Mouse (Mus musculus) midbrain, embryonic 10.5 days (tissue): Measurements from ENCODE around the gene Adgrv1. TPM values are rescaled to one million over a fixed set of nuclear protein-coding genes. Genes with fewer than 3 reads are reported as not detected.

ENCODE experiments used
- DNase-seq: peaks from one replicate; pipeline ENCODE4 v3.0.0-alpha.2; 2017; ENCODE audit warnings: low spot score
- H3K27ac ChIP-seq: fragments of 300-500 bp; sonication (generic); replicated peaks from 2 replicates; pipeline ENCODE4 v1.5.1; 2016; ENCODE audit warnings: mild to moderate bottlenecking
- H3K27me3 ChIP-seq: fragments of 300-500 bp; sonication (generic); 2 replicates; pipeline ENCODE4 v1.6.1; 2016; ENCODE audit warnings: low read depth, mild to moderate bottlenecking; ENCODE audit not compliant: poor library complexity, severe bottlenecking
- H3K36me3 ChIP-seq: fragments of 300-500 bp; sonication (generic); 2 replicates; pipeline ENCODE4 v1.6.1; 2016; ENCODE audit warnings: mild to moderate bottlenecking, moderate library complexity
- H3K4me1 ChIP-seq: fragments of 300-500 bp; sonication (generic); 2 replicates; pipeline ENCODE4 v1.6.1; 2016
- H3K4me3 ChIP-seq: fragments of 300-500 bp; sonication (generic); 2 replicates; pipeline ENCODE4 v1.5.1; 2016; ENCODE audit warnings: mild to moderate bottlenecking, moderate library complexity
- H3K9me3 ChIP-seq: fragments of 300-500 bp; sonication (generic); replicated peaks from 2 replicates; pipeline ENCODE4 v1.6.1; 2016; ENCODE audit warnings: mild to moderate bottlenecking
- WGBS: fragments of 180-500 bp; shearing (Covaris S2); methylation state at CpG from one replicate; pipeline ENCODE4 v1.1.7; 2016; 5-methylcytosine and 5-hydroxymethylcytosine counted together
- polyA plus RNA-seq: library from polyadenylated mRNA; unstranded; fragments of >200 nt; fragmentation: Nextera tagmentation; extraction: Ambion mirVana; gene quantifications from 2 replicates; pipeline ENCODE4 v1.2.1, GENCODE M21; 2016

Gene Adgrv1
- polyA plus RNA-seq, 1 experiment from 2014 or later, result 47.3 TPM

DNA sequence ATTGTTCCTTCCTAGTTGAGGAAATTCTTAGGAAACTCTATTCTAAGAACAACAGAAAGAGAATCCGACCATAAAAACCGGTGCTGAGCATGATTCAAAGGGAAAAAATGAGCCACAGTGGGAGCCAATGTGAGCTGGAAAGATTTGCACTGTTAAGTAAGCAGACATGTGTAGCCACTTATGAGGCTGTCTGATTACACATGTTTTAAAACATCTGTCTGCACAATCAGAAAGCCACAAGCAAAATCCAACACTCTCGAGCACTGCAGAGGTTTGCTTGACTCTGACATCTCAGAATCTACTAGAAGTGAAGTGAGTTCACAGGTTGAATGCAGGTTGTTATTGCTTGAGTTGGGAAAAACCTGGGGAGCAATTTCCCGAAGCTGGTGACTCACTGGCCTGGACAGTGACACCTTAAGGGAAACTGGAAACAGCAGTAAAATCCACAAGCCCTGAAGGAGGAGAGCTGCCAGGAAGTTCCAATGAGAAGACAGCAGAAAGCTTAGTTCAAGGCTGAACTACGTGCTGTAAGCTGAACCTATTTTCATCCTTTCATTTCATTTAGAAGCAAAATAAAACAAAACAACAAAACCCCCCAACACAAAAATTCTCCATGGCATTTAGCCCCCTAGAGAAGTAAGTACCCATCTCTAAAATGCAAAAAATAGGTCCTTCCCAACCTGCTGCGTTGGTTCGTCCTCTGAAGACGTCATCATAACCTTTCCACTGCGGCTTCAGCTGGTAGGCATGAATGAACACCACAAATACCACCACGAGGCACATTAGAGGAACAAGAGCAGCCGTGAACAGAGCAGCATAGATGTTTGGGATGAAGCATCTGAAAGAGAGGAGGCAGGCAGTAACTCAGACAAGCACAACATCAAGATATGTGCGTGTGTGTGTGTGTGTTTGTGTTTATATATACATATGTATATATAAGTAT is 450.7 kb downstream of the Adgrv1 start:
- Histone ChIP-seq H3K4me1 (no peaks in the 10 kb centered on the region), H3K4me3 (no peak overlapping the region), H3K27me3 (no peaks in the 10 kb centered on the region), H3K36me3 (peaks cover 36% of the 10 kb centered on the region), H3K27ac (no peak overlapping the region), H3K9me3 (no peaks in the 10 kb centered on the region)
- 91% methylated on average over 12 of the region's 12 CpGs for WGBS
- DNase-seq, result no peak

GRCm38 (mm10) chr13:81181459-81181858 is 451.5 kb downstream of the Adgrv1 start:
- Histone ChIP-seq H3K4me3 (no peak overlapping the region), H3K27ac (no peak overlapping the region), H3K4me1 (no peaks in the 10 kb centered on the region), H3K36me3 (peaks cover 36% of the 10 kb centered on the region), H3K27me3 (no peaks in the 10 kb centered on the region), H3K9me3 (no peaks in the 10 kb centered on the region)
- 89% methylated on average over 4 of the region's 4 CpGs for WGBS
- no peak for DNase-seq

- no peak for DNase-seq
- WGBS, result 92% methylated on average over 4 of the region's 4 CpGs
- Histone ChIP-seq H3K27me3 (no peaks in the 10 kb centered on the region), H3K27ac (no peak overlapping the region), H3K36me3 (peaks cover 38% of the 10 kb centered on the region), H3K4me3 (no peak overlapping the region), H3K9me3 (no peaks in the 10 kb centered on the region), H3K4me1 (no peaks in the 10 kb centered on the region)
Observed at GRCm38 (mm10) chr13:81176820-81177219, 456.1 kb downstream of the Adgrv1 start.

GRCm38 (mm10) chr13:81176071-81176470 is 456.9 kb downstream of the Adgrv1 start:
- H3K9me3 ChIP-seq, result no peaks in the 10 kb centered on the region
- WGBS, result 93% methylated on average over 3 of the region's 3 CpGs
- H3K36me3 ChIP-seq, result peaks cover 33% of the 10 kb centered on the region
- DNase-seq, result no peak
- no peak overlapping the region for H3K4me3 ChIP-seq
- no peaks in the 10 kb centered on the region for H3K27me3 ChIP-seq
- H3K27ac ChIP-seq, result no peak overlapping the region
- H3K4me1 ChIP-seq, result no peaks in the 10 kb centered on the region

DNA sequence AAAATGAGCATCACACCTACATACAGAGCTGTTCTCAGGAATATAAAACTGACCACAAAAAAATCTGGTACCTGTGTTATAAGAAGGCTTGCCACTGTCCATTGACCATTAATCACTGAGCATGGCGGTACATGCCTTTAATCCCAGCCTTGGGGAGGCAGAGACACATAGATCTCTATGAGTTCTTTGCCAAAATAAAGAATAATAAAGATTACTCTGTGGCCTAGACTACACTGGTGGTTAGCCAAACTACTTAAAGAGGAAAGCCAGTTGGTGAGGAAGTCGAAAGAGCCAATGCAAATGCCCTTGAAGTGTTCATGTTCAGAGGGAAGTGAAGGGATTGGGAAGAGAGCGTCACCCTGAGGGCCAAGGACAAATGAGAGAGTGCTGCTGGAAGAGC is 461.8 kb downstream of the Adgrv1 start:
- WGBS, result 79% methylated on average over 3 of the region's 3 CpGs
- no peak for DNase-seq
- Histone ChIP-seq H3K9me3 (no peaks in the 10 kb centered on the region), H3K4me1 (no peaks in the 10 kb centered on the region), H3K27ac (no peak overlapping the region), H3K36me3 (0 out of 2 replicates have a peak, but pooled peaks cover 7% of the 10 kb centered on the region), H3K4me3 (no peak overlapping the region), H3K27me3 (no peaks in the 10 kb centered on the region)

- no peaks in the 10 kb centered on the region for H3K4me1 ChIP-seq
- no peak overlapping the region for H3K27ac ChIP-seq
- no peaks in the 10 kb centered on the region for H3K9me3 ChIP-seq
- H3K36me3 ChIP-seq, result no peaks in the 10 kb centered on the region
- no peak for DNase-seq
- H3K4me3 ChIP-seq, result no peak overlapping the region
- WGBS, result 91% methylated on average over 6 of the region's 6 CpGs
- no peaks in the 10 kb centered on the region for H3K27me3 ChIP-seq
Observed at GRCm38 (mm10) chr13:81167450-81167849, 465.5 kb downstream of the Adgrv1 start.

DNA sequence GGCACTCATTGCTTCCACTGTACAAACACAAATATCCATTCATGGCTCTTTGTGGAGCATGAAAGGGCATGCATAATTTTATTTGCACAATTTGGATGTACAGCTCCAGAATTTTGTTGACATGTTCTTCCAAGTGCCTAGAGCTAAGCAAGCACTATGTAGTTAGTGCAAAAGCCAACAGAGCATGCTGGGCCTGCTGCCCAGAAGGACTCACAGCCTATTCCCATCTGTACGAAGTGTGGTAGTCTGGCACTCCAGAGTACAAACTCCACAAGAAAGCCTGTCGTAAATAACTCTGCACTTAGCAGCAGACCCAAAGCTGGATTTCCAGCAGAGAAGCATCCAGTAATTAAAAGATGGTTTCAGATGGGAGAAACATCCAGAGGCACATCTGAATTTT is 473.1 kb downstream of the Adgrv1 start:
- no peak overlapping the region for H3K4me3 ChIP-seq
- no peaks in the 10 kb centered on the region for H3K4me1 ChIP-seq
- H3K27ac ChIP-seq, result no peak overlapping the region
- WGBS, result 88% methylated on average over 2 of the region's 2 CpGs
- no peak for DNase-seq
- H3K36me3 ChIP-seq, result no peaks in the 10 kb centered on the region
- no peaks in the 10 kb centered on the region for H3K27me3 ChIP-seq
- no peaks in the 10 kb centered on the region for H3K9me3 ChIP-seq

- no peak overlapping the region for H3K4me3 ChIP-seq
- no peaks in the 10 kb centered on the region for H3K4me1 ChIP-seq
- H3K9me3 ChIP-seq, result no peaks in the 10 kb centered on the region
- H3K27ac ChIP-seq, result no peak overlapping the region
- H3K36me3 ChIP-seq, result peaks cover 24% of the 10 kb centered on the region
- no peaks in the 10 kb centered on the region for H3K27me3 ChIP-seq
- DNase-seq, result no peak
Observed at GRCm38 (mm10) chr13:81155322-81155721, 477.6 kb downstream of the Adgrv1 start.

DNA sequence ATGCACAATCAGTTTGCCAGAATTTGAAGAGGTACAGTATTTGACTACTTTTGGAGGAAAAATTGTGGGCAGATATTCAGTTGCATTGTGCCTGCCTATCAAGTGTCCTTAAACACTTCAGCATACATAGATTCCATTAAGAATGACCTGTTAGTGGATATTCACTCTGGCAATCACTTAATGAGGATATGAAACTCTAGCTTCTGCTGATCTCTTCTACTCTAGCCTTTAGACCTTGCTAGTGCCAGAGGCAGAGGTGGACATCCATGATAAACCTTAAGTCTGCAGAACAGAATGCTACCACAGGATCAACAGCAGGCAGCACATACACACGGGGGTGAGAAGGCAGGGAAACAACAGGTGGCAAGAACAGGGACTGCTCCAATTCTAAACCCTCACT is 488.5 kb downstream of the Adgrv1 start:
- H3K4me1 ChIP-seq, result 0 out of 2 replicates have a peak, but pooled peaks cover 5% of the 10 kb centered on the region
- H3K27me3 ChIP-seq, result no peaks in the 10 kb centered on the region
- no peaks in the 10 kb centered on the region for H3K36me3 ChIP-seq
- no peak overlapping the region for H3K4me3 ChIP-seq
- 71% methylated on average over 1 of the region's 1 CpGs for WGBS
- no peak overlapping the region for H3K27ac ChIP-seq
- no peak for DNase-seq
- H3K9me3 ChIP-seq, result no peaks in the 10 kb centered on the region

DNA sequence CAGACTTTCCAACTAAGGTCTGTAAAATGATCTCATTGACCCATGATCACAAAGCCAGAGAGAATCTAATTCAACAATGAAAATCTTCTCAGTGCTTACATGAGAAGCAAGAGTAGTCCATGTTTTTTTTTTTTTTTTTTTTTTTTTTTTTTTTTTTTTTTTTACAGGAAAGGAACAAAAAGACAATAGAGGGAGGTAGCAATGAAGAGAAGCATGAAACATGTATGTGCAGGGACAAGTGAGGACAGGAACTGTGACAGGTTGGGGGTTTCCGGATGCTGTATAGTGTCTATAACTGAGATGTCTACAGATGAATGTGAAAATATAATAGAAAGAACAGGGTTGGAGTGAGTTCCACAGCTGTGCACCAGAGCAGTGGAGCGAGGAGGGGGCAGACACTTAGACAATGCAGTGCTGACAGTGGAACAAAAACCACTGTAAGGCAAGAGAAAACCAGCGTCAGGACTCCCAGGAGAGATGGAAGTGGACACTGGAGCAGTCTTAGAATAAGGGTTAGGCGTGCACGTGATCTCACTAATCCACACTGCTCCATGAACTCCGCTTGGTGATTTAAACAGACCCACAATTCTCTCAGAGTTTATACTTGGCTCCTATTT is 490.6 kb downstream of the Adgrv1 start:
- WGBS, result 63% methylated on average over 6 of the region's 6 CpGs
- H3K36me3 ChIP-seq, result no peaks in the 10 kb centered on the region
- DNase-seq, result no peak
- no peaks in the 10 kb centered on the region for H3K9me3 ChIP-seq
- H3K27me3 ChIP-seq, result no peaks in the 10 kb centered on the region
- H3K4me1 ChIP-seq, result 0 out of 2 replicates have a peak, but pooled peaks cover 5% of the 10 kb centered on the region
- H3K4me3 ChIP-seq, result no peak overlapping the region
- no peak overlapping the region for H3K27ac ChIP-seq

DNA sequence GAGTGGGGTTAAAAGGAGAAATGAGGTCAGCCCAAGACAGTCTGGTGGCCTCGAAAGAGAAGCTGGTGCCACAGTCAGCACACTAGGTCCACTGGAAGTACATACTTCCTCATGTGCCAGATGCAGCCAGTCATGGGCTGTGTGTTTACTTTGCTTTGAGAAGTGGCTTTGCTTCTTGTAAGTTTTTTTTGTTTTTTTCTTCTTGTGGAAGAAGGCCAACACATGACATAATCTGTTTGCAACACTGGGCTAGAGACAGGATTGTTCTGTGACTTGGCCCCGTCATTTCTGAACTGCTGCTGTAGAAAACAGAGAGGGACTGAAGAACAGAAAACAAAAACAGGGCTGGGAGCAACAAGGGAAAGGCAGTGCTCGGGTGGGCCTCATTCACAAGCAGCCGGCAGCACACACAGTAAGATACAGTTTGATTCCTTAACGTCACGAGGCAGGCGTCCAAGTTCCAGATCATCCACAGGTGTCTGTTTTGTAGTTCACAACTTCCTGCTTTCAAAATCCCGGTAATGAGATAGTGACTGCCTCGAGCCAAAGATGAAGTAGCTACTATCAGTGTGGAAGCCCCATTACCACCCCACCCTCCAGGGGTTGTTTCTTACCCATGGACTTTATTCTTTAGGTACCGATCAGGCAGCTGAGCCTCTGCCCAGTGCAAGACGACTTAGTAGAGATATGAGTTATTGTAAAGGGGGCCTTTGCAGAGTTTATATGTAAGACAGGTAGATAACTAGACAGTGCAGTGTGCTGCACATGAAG is 496.1 kb downstream of the Adgrv1 start:
- DNase-seq, result no peak
- Histone ChIP-seq H3K36me3 (no peaks in the 10 kb centered on the region), H3K4me1 (peaks cover 23% of the 10 kb centered on the region), H3K4me3 (no peak overlapping the region), H3K9me3 (no peaks in the 10 kb centered on the region), H3K27me3 (no peaks in the 10 kb centered on the region), H3K27ac (no peak overlapping the region)
- WGBS, result 86% methylated on average over 11 of the region's 11 CpGs

DNA sequence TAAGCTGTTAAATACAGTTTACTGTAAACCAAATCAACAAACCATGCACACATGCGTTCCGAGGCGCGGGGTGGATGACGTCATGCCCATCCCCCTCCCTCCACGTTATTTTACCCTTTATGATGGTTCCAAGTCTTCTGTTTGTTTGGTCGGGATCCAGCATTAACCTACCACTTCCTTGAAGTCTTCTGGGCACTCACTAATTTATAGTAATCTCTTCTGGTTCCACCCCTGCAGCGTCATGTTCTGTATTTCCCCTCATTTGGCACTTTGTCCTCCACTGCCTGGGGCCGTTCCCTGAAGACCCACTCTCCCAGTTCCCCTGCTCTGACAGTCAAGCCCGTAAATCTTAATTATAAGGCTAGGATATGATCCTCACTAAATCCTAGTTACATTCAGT is 497.0 kb downstream of the Adgrv1 start:
- DNase-seq, result no peak
- WGBS, result 87% methylated on average over 10 of the region's 10 CpGs
- Histone ChIP-seq H3K36me3 (no peaks in the 10 kb centered on the region), H3K4me3 (no peak overlapping the region), H3K27ac (no peak overlapping the region), H3K27me3 (no peaks in the 10 kb centered on the region), H3K9me3 (no peaks in the 10 kb centered on the region), H3K4me1 (peaks cover 25% of the 10 kb centered on the region)

DNA sequence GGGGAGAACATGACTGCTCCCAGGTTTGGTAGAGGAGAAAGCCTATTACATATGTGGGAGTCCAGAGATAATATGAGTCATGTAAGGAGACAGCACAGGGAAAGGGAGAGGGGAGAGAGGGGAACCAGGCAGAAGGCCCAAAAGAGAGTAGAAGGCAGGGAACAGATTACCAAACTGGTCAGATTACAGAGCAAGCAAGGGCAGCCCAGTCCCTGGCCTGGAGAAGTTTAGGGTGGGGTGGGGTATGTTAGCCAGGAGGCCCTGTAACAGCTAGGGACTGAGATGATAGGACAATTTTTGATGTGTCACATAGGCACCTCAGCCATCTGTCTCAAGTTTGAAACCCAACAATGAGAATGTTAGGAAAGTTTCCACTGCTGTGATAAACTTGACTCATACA is 498.5 kb downstream of the Adgrv1 start:
- no peak overlapping the region for H3K4me3 ChIP-seq
- DNase-seq, result no peak
- no peaks in the 10 kb centered on the region for H3K9me3 ChIP-seq
- H3K36me3 ChIP-seq, result no peaks in the 10 kb centered on the region
- H3K27me3 ChIP-seq, result no peaks in the 10 kb centered on the region
- H3K4me1 ChIP-seq, result peaks cover 25% of the 10 kb centered on the region
- H3K27ac ChIP-seq, result no peak overlapping the region
